Mouse (Mus musculus): Measurements from ENCODE around the gene Ribc1.

Gene Ribc1

DNA sequence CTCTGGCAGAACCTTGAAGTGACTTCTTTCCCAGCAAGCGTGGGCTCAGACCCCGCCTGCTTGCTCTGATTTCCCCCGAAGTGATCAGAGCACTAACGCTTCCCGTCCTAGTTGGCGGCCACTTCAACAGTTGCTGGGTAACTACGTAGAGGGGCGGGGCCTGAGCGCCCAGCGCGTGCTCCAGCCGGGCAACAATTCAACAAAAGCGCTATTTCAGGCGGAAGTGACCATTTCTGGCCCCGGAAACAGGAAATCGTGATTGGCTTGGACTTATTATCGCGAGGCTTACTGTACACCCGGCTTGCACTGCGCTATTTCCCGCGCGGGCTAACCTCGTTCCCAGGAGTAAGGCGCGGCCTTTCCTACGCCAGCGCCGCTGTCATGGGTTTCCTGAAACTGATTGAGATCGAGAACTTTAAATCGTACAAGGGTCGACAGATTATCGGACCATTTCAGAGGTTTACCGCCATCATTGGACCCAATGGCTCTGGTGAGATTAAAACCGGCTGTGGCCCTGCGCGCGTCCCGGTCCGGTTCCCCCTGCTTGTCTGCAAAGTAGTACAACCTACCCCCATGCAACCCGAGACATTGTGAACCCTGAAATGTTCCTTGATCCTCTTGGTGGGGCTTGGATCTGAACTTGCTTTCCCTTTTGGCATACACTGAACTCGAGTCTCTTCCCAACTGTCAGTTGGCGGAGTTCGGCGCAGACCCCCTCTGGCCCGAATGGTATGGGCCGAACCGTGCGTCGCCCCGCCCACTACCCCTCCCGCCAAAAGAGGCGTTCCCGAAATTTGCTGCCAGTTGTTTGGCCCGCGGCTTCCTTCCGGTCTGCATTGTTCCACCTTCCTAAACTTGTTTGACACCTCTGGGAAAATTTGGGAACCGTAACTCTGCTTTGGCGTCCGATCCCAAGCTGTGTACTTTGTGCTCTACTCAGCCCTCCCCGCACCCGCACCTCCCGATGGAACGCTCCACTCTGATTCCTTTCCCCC is at the start of gene Ribc1, which contains the start of gene Smc1a:
Gene Ribc1 (minus strand): TSS at position 145 of the 995 bp plus-strand sequence.
Gene Smc1a (plus strand): TSS at position 278 of the 995 bp plus-strand sequence.
- peak; percentile 91 to 95 for DNase-seq

DNA sequence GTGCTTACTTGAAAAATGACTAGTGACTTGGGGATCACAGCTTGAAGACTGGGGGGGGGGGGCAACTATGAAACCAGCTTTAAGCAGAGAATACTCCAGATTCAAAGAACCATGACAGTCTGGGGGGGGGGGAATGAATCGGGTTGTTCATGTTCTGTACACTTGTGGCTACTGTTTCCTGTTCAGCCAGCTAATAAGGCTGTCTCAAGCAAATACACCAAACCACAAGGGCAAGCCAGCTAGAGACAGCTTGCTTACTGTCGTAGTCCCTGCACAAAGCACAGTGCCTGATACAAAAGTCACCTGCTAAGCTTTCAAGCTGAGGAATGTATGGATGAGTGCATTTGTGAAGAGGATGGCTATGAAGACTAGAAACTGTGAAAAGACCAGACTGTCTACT is 49.6 kb upstream of the Ribc1 start:
- DNase-seq: no peak

DNA sequence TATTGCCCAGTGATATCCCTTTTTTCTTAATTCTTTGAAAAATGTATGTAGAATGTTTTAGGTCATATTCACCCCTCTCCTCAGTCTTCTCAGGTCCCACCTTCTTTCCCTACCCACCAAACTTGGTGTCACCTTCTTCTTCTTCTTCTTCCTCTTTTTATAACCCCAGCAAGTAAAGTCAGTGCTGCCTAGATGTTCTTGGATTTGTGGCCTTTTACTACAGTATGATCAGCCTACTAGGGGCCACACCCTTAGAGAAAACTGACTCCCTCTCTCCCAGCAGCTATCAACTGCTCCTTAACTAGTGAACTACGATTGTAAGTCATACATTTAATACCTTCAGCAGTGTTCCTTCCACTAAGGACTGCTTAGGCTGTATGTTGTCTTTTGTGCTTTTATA is 38.0 kb upstream of the Ribc1 start:
- no peak for DNase-seq

DNA sequence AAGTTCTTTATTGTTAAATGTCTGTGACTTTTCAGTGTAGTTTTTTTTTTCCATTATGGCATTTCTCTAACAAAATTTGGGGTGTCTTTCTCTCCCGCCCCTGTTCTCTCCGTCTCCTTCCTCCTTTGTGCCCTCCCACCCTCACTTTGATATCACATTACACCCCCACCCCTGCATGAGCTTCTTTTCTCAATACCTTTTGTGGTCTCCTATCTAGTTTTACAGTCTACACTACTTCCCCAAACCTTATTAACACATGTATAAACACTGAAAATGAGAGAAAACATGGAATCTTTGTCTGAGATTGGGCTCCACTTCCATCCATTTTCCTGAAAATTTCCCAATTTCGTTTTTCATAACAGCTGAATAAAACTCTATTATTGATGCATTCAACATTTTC is 36.5 kb upstream of the Ribc1 start:
- no peak for DNase-seq

DNA sequence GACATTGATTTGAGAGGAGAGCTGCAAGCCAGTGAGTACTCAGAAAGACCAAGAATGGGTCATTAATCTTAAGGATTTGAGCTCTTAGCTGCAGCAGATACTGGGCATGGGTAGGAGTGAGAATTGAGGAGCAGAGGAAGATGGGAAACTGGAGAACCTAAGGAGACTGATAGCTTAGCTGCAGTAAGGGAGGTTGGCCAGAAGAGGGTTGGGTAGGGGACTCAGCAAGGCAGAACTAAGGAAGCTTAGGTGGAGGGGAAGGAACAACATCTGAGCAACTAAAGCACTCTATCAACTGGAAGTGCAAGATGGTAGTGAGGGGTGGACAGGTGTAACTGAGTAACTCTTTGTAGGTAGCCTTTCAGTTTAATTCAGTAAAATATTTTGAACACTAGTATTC is 31.1 kb upstream of the Ribc1 start:
- DNase-seq: no peak

DNA sequence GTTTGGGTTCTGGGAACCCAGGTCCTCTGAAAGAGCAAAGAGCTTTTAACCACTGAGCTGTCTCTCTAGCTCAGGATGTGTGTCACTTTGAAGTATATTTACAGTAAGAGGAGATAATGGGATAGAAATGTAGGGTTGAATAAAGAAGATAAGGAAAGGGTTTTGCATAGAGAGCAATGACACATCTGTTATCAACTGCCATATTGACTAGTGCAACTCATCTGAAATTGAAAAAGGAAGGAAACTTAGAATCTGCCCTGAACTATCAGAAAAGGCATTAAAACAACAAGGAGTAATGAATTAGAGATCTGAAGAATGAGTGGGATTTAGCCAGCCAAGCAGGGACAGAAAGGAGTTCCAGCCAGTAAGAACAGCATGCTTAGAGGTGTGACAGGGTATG is 23.8 kb upstream of the Ribc1 start:
- no peak for DNase-seq

DNA sequence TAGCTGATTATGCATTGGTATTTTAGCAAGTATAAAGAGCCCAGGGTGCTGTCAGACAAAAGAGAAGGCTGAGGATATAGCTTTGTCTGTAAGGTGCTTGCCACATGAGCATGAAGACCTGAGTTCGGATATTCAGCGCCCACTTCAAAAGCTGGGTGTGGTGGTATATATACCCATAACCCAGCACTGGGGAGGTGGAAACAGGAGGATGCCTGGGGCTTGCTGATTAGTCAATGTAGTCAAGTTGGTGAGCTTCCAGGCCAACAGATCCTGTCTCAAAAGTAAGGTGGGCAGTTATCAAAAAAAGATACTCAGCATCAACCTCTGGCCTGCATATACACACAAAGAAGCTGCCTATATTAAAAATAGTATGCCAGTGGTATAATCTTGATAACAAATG is 3.2 kb upstream of the Ribc1 start:
- no peak for DNase-seq

DNA sequence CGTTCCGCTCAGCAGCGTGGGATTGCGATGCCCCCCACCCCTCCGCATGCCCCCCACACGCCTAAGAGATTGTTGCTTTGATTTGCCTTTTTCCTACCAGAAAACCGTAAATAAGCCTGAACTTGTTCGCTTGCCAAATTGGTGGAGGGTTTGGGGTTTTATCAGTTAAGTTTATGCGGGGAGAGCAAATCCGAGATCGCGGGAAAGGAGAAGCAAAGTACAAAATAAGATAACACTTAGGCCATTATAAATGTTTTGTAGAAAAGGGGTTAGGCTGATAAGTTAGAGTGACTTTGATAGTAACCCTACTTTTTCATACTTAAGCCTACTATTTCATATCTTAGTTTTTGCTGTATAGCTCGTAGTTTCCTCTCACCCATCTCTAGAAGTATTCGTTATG is 1.1 kb upstream of the Ribc1 start:
- no peak for DNase-seq

DNA sequence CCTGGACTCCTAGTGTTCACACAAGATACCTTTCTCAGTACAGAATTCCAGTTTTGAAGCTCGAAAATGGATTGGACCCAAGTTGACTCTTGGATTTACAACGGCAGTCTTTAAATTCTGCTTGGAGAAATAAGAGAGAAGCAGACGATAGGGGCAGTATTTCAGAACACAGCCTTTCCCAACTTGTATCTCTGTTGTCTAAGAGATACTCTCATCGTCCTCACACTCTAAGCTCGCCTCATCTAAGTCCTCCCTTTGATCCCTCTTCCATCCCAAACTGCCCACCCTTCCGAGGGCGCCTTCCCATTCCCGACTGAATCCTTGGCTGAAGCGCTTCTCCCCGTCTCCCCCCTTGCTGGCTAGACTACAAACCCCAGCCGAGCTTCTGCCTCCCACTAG is 344 bp downstream of the Ribc1 start:
- no peak for DNase-seq

DNA sequence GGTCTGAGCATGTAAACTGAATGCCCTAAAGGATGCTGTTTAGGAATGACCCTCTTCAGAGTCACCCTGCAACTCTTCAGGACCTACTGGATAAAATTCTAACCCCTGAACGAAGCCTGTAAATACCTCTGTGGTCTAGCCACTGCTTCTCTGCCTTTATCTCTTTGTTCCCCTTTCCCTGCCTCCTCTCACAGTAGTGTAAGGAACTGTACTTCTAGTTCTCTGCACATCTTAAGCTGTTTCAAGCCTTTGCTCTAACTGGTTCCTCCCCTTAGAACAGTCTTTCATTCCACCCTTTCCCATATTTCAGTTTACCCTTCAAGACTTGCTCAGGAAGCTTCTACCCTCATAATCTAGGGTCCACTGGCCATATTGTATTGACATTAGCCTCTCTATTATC is 8.2 kb downstream of the Ribc1 start:
- no peak for DNase-seq

DNA sequence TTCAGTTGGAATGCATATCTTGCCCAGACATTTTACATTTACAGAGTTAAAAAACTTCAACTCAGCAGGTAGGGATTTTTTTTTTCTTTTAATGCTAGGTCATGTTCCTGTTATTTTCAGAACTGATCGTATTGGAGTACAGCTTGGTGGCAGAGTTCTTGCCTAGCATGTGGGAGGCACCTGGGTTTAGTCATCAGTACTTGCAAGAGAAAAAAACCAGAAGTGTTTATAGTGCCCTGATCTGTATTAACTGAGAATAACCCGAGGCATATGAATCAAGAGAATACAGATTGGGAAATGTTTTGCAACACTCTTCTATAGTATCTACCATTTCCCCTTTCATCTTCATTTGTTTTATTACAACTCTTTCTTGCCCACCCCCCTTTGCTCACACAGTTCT is 13.2 kb downstream of the Ribc1 start:
- no peak for DNase-seq

DNA sequence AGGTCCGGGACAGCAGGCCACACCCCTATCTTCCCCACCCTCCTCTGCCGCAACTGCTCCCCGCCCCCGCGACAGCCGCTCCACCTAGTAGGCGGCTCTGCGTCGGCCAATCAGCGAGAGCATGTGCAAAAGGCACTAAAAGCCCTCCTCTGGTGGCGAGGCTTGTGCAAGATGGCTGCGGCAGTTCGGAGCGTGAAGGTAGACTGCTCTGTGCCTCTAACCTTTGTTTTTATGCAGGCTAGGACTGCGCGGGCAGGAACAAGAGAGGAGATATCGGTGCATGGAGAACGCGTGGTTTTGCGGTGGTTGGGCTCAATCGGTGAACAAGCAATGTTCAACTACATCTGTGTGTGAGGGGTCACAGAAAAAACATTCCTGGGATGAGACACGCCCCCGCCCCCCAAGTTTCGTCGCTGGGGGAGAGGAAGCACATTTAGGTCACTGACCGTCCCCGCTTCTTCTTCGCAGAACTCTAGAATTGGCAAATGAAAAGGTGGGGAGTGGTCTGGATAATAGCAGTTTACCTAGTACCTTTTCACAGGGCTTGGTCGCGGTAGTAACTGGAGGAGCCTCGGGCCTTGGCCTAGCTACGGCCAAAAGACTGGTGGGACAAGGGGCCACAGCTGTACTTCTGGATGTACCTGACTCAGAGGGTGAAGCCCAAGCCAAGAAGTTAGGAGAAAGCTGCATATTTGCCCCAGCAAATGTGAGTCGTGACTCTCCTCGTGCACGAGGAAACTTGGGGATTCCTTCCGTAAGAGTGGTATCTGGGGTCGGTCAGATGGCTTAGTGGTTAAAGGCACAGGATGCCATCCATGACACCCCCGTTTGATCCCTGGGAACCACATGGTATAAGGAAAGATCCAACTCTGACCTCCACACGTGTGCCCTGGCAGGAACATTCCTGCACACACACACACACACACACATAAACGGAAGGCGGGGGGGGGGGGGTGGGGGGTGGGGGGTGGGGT is 14.1 kb downstream of the Ribc1 start, which contains the start of gene Hsd17b10:
Gene Hsd17b10 (plus strand): TSS at position 109 of the 974 bp plus-strand sequence.
- DNase-seq: peak; percentile 90 to 96

DNA sequence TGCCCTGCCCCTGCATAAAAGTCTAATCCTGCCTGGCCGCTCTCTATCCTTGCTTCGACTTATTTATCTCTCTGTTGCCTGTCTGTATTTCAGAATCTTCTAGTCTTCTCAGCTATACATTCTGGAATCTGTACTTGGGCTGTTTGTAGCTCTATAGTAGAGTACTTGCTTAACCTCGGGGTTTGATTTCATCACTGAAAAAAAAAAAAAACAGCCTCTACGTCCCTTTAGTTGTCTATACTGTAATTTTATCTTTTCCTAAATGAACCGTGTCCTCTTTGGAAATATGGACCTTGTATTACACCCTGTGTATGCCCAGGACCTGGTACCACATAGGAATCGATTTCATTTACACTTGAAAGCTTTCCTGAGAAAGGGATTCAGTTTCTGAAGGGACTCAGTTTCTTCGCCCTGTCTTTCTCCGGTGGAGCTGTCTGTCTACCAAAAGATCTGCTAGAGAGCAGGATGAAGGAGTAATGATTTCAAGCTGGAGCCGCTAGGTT is 14.9 kb downstream of the Ribc1 start:
- no peak for DNase-seq

DNA sequence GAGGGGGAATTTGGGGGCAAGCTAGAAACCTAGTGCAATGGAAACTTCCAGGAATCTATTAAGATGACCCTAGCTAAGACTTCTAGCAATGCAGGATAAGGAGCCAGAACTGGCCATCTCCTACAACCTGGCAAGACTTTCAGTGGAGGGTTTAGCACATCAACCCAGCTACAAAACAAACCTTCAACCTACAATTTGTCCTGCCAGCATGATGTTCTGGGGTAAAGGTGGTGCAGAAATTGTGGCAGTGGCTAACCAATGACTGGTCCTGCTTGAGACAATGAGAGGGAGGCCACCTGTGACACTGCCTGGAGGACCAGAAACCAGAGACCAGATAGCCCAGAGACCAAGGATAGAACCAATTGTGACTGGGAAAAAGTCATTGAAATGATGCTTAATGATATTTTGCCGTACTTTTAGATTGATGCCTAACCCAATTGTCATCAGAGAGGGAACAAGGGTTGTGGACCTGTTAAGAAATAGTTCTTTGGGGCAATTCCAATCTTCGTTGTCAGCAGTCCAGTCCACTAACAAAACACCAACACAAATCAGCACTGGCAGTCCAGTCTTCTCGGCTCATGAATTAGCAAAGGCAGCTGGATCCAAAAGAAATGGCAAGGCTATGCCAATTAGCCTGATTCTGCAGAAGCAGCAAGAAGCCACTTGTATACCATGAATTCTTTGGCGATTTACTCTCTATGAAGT is 16.9 kb downstream of the Ribc1 start:
- no peak for DNase-seq

Measured in kidney, postnatal 25 days (tissue).